Mouse (Mus musculus) CH12.LX (cell line): ENCODE measurements around the gene Gm20521. TPM values are rescaled to one million over a fixed set of nuclear protein-coding genes. Genes with fewer than 3 reads are reported as not detected.

Experiments
- DNase-seq: peaks from one replicate; pipeline ENCODE4 v3.0.0-alpha.2; 2013; ENCODE audit errors: extremely low read depth
- H3K27ac ChIP-seq: 2 replicates; pipeline ENCODE4 v1.5.1; 2012; ENCODE audit warnings: low read depth, mild to moderate bottlenecking, control low read depth, moderate library complexity; ENCODE audit not compliant: insufficient read depth
- H3K27me3 ChIP-seq: replicated peaks from 2 replicates; pipeline ENCODE3; 2012; ENCODE audit warnings: inconsistent platforms
- H3K36me3 ChIP-seq, 2 experiments: replicated peaks in 1 of 2; 2 replicates each; pipeline versions ENCODE3 to v1.6.1; 2012; ENCODE audit warnings: inconsistent platforms in 1 of 2, low read length in 1 of 2, mild to moderate bottlenecking in 1 of 2, mixed read lengths in 1 of 2, moderate library complexity in 1 of 2; ENCODE audit not compliant: control insufficient read depth in 1 of 2, insufficient read depth in 1 of 2
- H3K4me1 ChIP-seq, 2 experiments: 2 replicates each; pipeline ENCODE4 v1.6.1; 2012; ENCODE audit warnings: inconsistent platforms in 1 of 2, moderate library complexity in 1 of 2; ENCODE audit not compliant: insufficient read depth in 2 of 2, control insufficient read depth in 1 of 2
- H3K4me2 ChIP-seq: 2 replicates; pipeline ENCODE4 v1.6.1; 2012; ENCODE audit warnings: low read depth, mild to moderate bottlenecking, control low read depth; ENCODE audit not compliant: poor library complexity, insufficient read depth, severe bottlenecking
- H3K4me3 ChIP-seq, 3 experiments: fragments of 150-350 bp in 1 of 3; sonication (generic) in 1 of 3; replicated peaks in 1 of 3; 2 replicates each; pipeline versions ENCODE3 to v1.5.1; 2011 to 2012; ENCODE audit warnings: low read depth in 2 of 3, low read length in 2 of 3, mild to moderate bottlenecking in 2 of 3, moderate library complexity in 2 of 3, control low read depth in 1 of 3, improper control_type of control experiment in 1 of 3, inconsistent platforms in 1 of 3, mixed read lengths in 1 of 3; ENCODE audit not compliant: poor library complexity in 1 of 3
- H3K79me2 ChIP-seq: replicated peaks from 2 replicates; pipeline ENCODE4 v1.6.1; 2012; ENCODE audit warnings: mild to moderate bottlenecking, moderate library complexity; ENCODE audit not compliant: control insufficient read depth, poor library complexity, insufficient read depth, severe bottlenecking; ENCODE audit errors: extremely low read depth
- H3K9ac ChIP-seq: 2 replicates; pipeline ENCODE4 v1.6.1; 2012; ENCODE audit warnings: low read depth, mild to moderate bottlenecking, control low read depth, moderate library complexity; ENCODE audit not compliant: insufficient read depth
- H3K9me3 ChIP-seq: replicated peaks from 2 replicates; pipeline ENCODE3; 2012; ENCODE audit warnings: low read length, inconsistent platforms, mixed read lengths
- CHD1 ChIP-seq: IDR thresholded peaks from 2 replicates; pipeline ENCODE4 v1.6.1; 2012; ENCODE audit warnings: low read depth, low read length, improper control_type of control experiment, inconsistent platforms
- CTCF ChIP-seq, 2 experiments: IDR thresholded peaks in 1 of 2; conservative IDR thresholded peaks in 1 of 2; 2 replicates each; pipeline ENCODE4 v1.5.1; 2011 to 2012; ENCODE audit warnings: low read depth in 2 of 2, low read length in 2 of 2, improper control_type of control experiment in 1 of 2, inconsistent platforms in 1 of 2, mild to moderate bottlenecking in 1 of 2, moderate library complexity in 1 of 2
- E2F4 ChIP-seq: IDR thresholded peaks from 2 replicates; pipeline ENCODE4 v1.6.1; 2011; ENCODE audit warnings: low read depth, low read length, improper control_type of control experiment; ENCODE audit not compliant: insufficient replicate concordance
- ETS1 ChIP-seq: conservative IDR thresholded peaks from 2 replicates; pipeline ENCODE4 v1.6.1; 2012; ENCODE audit warnings: low read depth, mild to moderate bottlenecking, inconsistent platforms, low read length, improper control_type of control experiment, moderate library complexity
- JUN ChIP-seq: IDR thresholded peaks from 2 replicates; pipeline ENCODE4 v1.6.1; 2011; ENCODE audit warnings: low read depth, mild to moderate bottlenecking, low read length, improper control_type of control experiment, moderate library complexity; ENCODE audit not compliant: insufficient read depth
- JUND ChIP-seq: conservative IDR thresholded peaks from 2 replicates; pipeline ENCODE4 v1.6.1; 2011; ENCODE audit warnings: low read depth, low read length, improper control_type of control experiment
- KAT2A ChIP-seq: IDR thresholded peaks from 2 replicates; pipeline ENCODE4 v1.6.1; 2012; ENCODE audit warnings: low read length, improper control_type of control experiment, inconsistent platforms; ENCODE audit not compliant: insufficient replicate concordance
- MAFK ChIP-seq: IDR thresholded peaks from 2 replicates; pipeline ENCODE4 v1.6.1; 2011; ENCODE audit warnings: low read length, improper control_type of control experiment; ENCODE audit not compliant: insufficient replicate concordance
- MEF2A ChIP-seq: IDR thresholded peaks from 2 replicates; pipeline ENCODE4 v1.6.1; 2014; ENCODE audit warnings: low read depth, mild to moderate bottlenecking, inconsistent platforms, low read length, improper control_type of control experiment, borderline replicate concordance
- NELFE ChIP-seq: IDR thresholded peaks from 2 replicates; pipeline ENCODE4 v1.6.1; 2011; ENCODE audit warnings: low read depth, low read length, improper control_type of control experiment
- PAX5 ChIP-seq: IDR thresholded peaks from 2 replicates; pipeline ENCODE4 v1.6.1; 2012; ENCODE audit warnings: low read length, inconsistent platforms, mixed read lengths
- POLR2AphosphoS2 ChIP-seq: IDR thresholded peaks from 2 replicates; pipeline ENCODE4 v1.6.1; 2011; ENCODE audit warnings: low read depth, low read length, improper control_type of control experiment
- RAD21 ChIP-seq: IDR thresholded peaks from 2 replicates; pipeline ENCODE4 v1.6.1; 2011; ENCODE audit warnings: low read depth, mild to moderate bottlenecking, low read length, improper control_type of control experiment, moderate library complexity
- RCOR1 ChIP-seq: conservative IDR thresholded peaks from 2 replicates; pipeline ENCODE4 v1.6.1; 2012; ENCODE audit warnings: low read depth, mild to moderate bottlenecking, inconsistent platforms, low read length, improper control_type of control experiment
- SIN3A ChIP-seq: IDR thresholded peaks from 2 replicates; pipeline ENCODE4 v1.6.1; 2012; ENCODE audit warnings: low read length, improper control_type of control experiment, inconsistent platforms
- SMC3 ChIP-seq: IDR thresholded peaks from 2 replicates; pipeline ENCODE4 v1.6.1; 2011; ENCODE audit warnings: low read depth, low read length, improper control_type of control experiment
- UBTF ChIP-seq: IDR thresholded peaks from 2 replicates; pipeline ENCODE4 v1.6.1; 2012; ENCODE audit warnings: low read depth, mild to moderate bottlenecking, inconsistent platforms, low read length, improper control_type of control experiment, moderate library complexity
- ZC3H11A ChIP-seq: IDR thresholded peaks from 2 replicates; pipeline ENCODE4 v1.6.1; 2012; ENCODE audit warnings: low read depth, mild to moderate bottlenecking, inconsistent platforms, low read length, improper control_type of control experiment
- ZKSCAN1 ChIP-seq: IDR thresholded peaks from 2 replicates; pipeline ENCODE4 v1.6.1; 2012; ENCODE audit warnings: low read depth, inconsistent platforms, low read length, improper control_type of control experiment, borderline replicate concordance
- ZMIZ1 ChIP-seq: IDR thresholded peaks from 2 replicates; pipeline ENCODE4 v1.6.1; 2012; ENCODE audit warnings: low read depth, mild to moderate bottlenecking, inconsistent platforms, low read length, improper control_type of control experiment
- dilution Hi-C: fragments of 300-500 bp; cut with MboI; formaldehyde crosslinking; loops from 2 replicates; pipeline ENCODE4 v1.14.3; 2020; ENCODE audit warnings: low sequenced_read_pairs; ENCODE audit not compliant: extremely low pct_unique_long_range_greater_than_20kb, extremely low pct_ligation_motif_present
- in situ Hi-C: fragments of 300-500 bp; cut with MboI; formaldehyde crosslinking; loops from 3 replicates; pipeline ENCODE4 v1.14.3; 2019; ENCODE audit warnings: low sequenced_read_pairs, low pct_ligation_motif_present, low pct_unique_long_range_greater_than_20kb, mixed read lengths
- polyA plus RNA-seq: library from polyadenylated mRNA; unstranded; fragments of >175 nt; gene quantifications from 2 replicates; pipeline ENCODE4 v1.2.1, GENCODE M21; 2012; ENCODE audit warnings: low read depth; ENCODE audit not compliant: insufficient read length
- total RNA-seq, 2 experiments: library from RNA; depleted of rRNA; stranded (reverse); fragments of 300-350 nt in 1 of 2; fragments of >200 nt in 1 of 2; gene quantifications; 2 replicates each; pipeline ENCODE4 v1.2.3; 2012 to 2014

The Gm20521 gene
- total and polyA plus RNA-seq, 3 experiments, result not detected

- DNase-seq, result peak; percentile 39
- TF ChIP-seq SMC3, result peak; percentile 54
- TF ChIP-seq CTCF (conservative IDR thresholded peaks at IDR 0.05 in 1 of 2, IDR thresholded peaks at IDR 0.05 in 1 of 2; ENCODE audit: low read depth in 2 of 2, low read length in 2 of 2), result peak; percentile 20 to 73; a peak in 3 of 4 replicates
- no peak for TF ChIP-seq JUN
- peak; percentile 75 for TF ChIP-seq RAD21
- TF ChIP-seq RCOR1, result no peak
- TF ChIP-seq ZKSCAN1, result no peak
- TF ChIP-seq MAFK, result no peak
Observed at GRCm38 (mm10) chr14:54843461-54843860, 39.8 kb upstream of the Gm20521 start.

GRCm38 (mm10) chr14:54855726-54856125 lies 27.5 kb upstream of the Gm20521 start:
- H3K27ac ChIP-seq, result no peak overlapping the region
- no peak overlapping the region for H3K4me3 ChIP-seq
- H3K9me3 ChIP-seq, result no peaks in the 10 kb centered on the region
- H3K4me1 ChIP-seq, result peaks cover 0 to 8% of the 10 kb centered on the region in 2 experiments; a peak in 2 of 4 replicates
- H3K36me3 ChIP-seq, result peaks cover 0 to 11% of the 10 kb centered on the region in 2 experiments
- TF ChIP-seq JUND, result no peak
- no peak for TF ChIP-seq E2F4
- no peak for TF ChIP-seq ETS1
- TF ChIP-seq SIN3A, result no peak
- TF ChIP-seq PAX5, result no peak
- TF ChIP-seq NELFE, result no peak
- TF ChIP-seq RAD21, result no peak
- TF ChIP-seq ZC3H11A, result no peak
- no peak for TF ChIP-seq POLR2AphosphoS2
- TF ChIP-seq JUN, result no peak
- TF ChIP-seq KAT2A, result no peak
- TF ChIP-seq MAFK, result no peak
- TF ChIP-seq MEF2A, result no peak
- no peak for TF ChIP-seq CHD1
- no peak for TF ChIP-seq UBTF
- no peak for TF ChIP-seq ZMIZ1
- dilution Hi-C loops (no loop called here), in situ Hi-C loops (loop anchor here (10.0 kb wide), 1 partner anchor 159 kb away; the partner anchor contains the start of gene Ngdn)
- no peaks in the 10 kb centered on the region for H3K79me2 ChIP-seq
- no peak overlapping the region for H3K9ac ChIP-seq
- no peak overlapping the region for H3K4me2 ChIP-seq
- no peak for DNase-seq
- no peaks in the 10 kb centered on the region for H3K27me3 ChIP-seq

More at GRCm38 (mm10) chr14:54843461-54843860, 39.8 kb upstream of the Gm20521 start:
- Histone ChIP-seq H3K27me3 (no peaks in the 10 kb centered on the region), H3K79me2 (no peaks in the 10 kb centered on the region), H3K36me3 (no peaks in the 10 kb centered on the region), H3K9ac (no peak overlapping the region), H3K4me2 (peak overlapping the region; percentile 62), H3K4me1 (peaks cover 0 to 7% of the 10 kb centered on the region in 2 experiments; a peak in 1 of 4 replicates), H3K9me3 (no peaks in the 10 kb centered on the region), H3K27ac (no peak overlapping the region), H3K4me3 (no peak overlapping the region)
- dilution Hi-C loops, result no loop called here
- in situ Hi-C loops, result no loop called here
